8 mouse cellular contexts compared by ENCODE assay signal in genomic region chrX:59133416-59133815, GRCm38 (mm10).
DNase-seq lines count a peak whose midpoint lies in the region; ATAC-seq and TF ChIP-seq lines count a peak whose summit lies in the region.

No protein-coding gene starts in this region.

- 0 out of 2 replicates have a peak, but pooled peaks cover 4% of the 10 kb centered on the region for H3K4me1 ChIP-seq in kidney, embryonic 15.5 days
- no peaks in the 10 kb centered on the region for H3K4me1 ChIP-seq in limb, embryonic 14.5 days (ENCODE audit: control insufficient read depth, insufficient read depth, low read length)

- H3K9me3 ChIP-seq in kidney, embryonic 15.5 days (replicated peaks), result no peaks in the 10 kb centered on the region
- no peaks in the 10 kb centered on the region for H3K9me3 ChIP-seq in limb, embryonic 14.5 days (ENCODE audit: control insufficient read depth, low read length)

- TF ChIP-seq CTCF in brain, embryonic 14.5 days (IDR thresholded peaks at IDR 0.05; ENCODE audit: borderline replicate concordance, extremely low read depth, insufficient read depth, insufficient read length), result no peak

- peaks cover 29% of the 10 kb centered on the region for H3K27me3 ChIP-seq in kidney, embryonic 15.5 days
- no peaks in the 10 kb centered on the region for H3K27me3 ChIP-seq in limb, embryonic 14.5 days (ENCODE audit: control insufficient read depth, insufficient read depth, low read length)

- no peak for DNase-seq in kidney, postnatal 14 days
- peak; percentile 61 for DNase-seq in brain, embryonic 14.5 days (ENCODE audit: low read depth)
- peak; percentile 4 to 5 for DNase-seq in frontal cortex, postnatal 25 days (ENCODE audit: low spot score in 2 of 2)
- no peak for DNase-seq in limb, embryonic 14.5 days (ENCODE audit: low spot score)
- peak; percentile 36 for DNase-seq in right cerebral cortex, postnatal 25 days
- no peak for DNase-seq in adrenal gland, postnatal 36 days

- 31% methylated on average over 10 of the region's 10 CpGs for WGBS in kidney, embryonic 15.5 days
- WGBS in limb, embryonic 14.5 days, result 28% methylated on average over 7 of the region's 10 CpGs

- peak overlapping the region; percentile 52 for H3K4me3 ChIP-seq in kidney, embryonic 15.5 days (replicated peaks)
- H3K4me3 ChIP-seq in limb, embryonic 14.5 days (replicated peaks; ENCODE audit: low read length), result peak overlapping the region; percentile 50

- peak overlapping the region; percentile 82 for H3K4me2 ChIP-seq in kidney, embryonic 15.5 days
- peak overlapping the region; percentile 54 for H3K4me2 ChIP-seq in limb, embryonic 14.5 days (replicated peaks; ENCODE audit: low read depth, low read length, severe bottlenecking)

- no peak for ATAC-seq in kidney, embryonic 15.5 days (replicated peaks; ENCODE audit: low FRiP score)
- ATAC-seq in limb, embryonic 14.5 days (ENCODE audit: low FRiP score, low read depth), result no peak
- ATAC-seq in megakaryocyte, adult 5-6 weeks (ENCODE audit: poor library complexity, severe bottlenecking), result no peak

- no peak overlapping the region for H3K27ac ChIP-seq in kidney, embryonic 15.5 days
- no peak overlapping the region for H3K27ac ChIP-seq in limb, embryonic 14.5 days (replicated peaks; ENCODE audit: low read depth, low read length)

- H3K9ac ChIP-seq in kidney, embryonic 15.5 days, result no peak overlapping the region
- peak overlapping the region; percentile 50 for H3K9ac ChIP-seq in limb, embryonic 14.5 days (ENCODE audit: low read depth, low read length, severe bottlenecking)

- no peak for TF ChIP-seq POLR2A in brain, embryonic 14.5 days (IDR thresholded peaks at IDR 0.05; ENCODE audit: borderline replicate concordance, extremely low read depth, insufficient read depth, insufficient read length, poor library complexity, severe bottlenecking)
- no peak for TF ChIP-seq POLR2A in limb, embryonic 14.5 days (IDR thresholded peaks at IDR 0.05; ENCODE audit: borderline replicate concordance, extremely low read depth, insufficient read depth, insufficient read length)

- no peaks in the 10 kb centered on the region for H3K36me3 ChIP-seq in kidney, embryonic 15.5 days
- no peaks in the 10 kb centered on the region for H3K36me3 ChIP-seq in limb, embryonic 14.5 days (ENCODE audit: control insufficient read depth, insufficient read depth, low read length)

Comparison
In these comparisons a context has a peak if more than half of its experiments do, and no peak if none do; other contexts are left out.
1. DNase-seq: peak in brain, embryonic 14.5 days (single experiment), frontal cortex, postnatal 25 days (2 of 2) and right cerebral cortex, postnatal 25 days (single experiment); none in kidney, postnatal 14 days (single experiment), limb, embryonic 14.5 days (single experiment) and adrenal gland, postnatal 36 days (0 of 2).